Mouse (Mus musculus) A20 (cell line): ENCODE measurements at regions not wholly inside any gene's neighbourhood (a gene's known extent, or its start where the extent isn't known, plus 50 kb on each side); places are given as distances from the start of the nearest gene placed in this dataset.
"Not testable (repeated sequence)": the region's sequence is repeated elsewhere in the genome, so short reads cannot be mapped to it uniquely, and the experiment has no call there.

Source experiments
- DNase-seq: peaks from one replicate; pipeline ENCODE4 v3.0.0-alpha.2; 2011; ENCODE audit warnings: low read depth, low spot score

- DNase-seq = no peak
These were observed 161.3 kb upstream of the Castor2 start for GRCm38 (mm10) chr5:133937967-133938918.

- no peak for DNase-seq
These were observed 164.1 kb upstream of the Castor2 start for GRCm38 (mm10) chr5:133935451-133935850.

DNA sequence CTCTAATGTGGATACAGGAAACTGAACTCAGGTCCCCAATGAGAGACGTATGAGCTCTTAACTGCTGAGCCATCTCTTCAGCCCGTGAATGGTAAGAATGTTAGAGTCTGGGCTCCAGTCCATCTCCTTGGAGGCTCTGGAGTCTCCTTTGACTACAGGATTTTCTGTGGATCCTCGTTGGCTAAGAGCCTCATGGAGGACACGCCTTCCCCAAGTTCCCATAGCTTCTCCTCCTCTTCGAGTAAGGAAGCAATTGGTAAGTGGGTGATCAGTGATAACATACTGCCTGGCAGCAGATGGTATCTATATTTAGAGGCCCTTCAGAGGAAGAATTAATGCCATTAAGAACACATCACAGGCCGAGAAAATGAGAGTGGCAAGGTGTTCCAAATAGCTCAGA is 164.5 kb upstream of the Castor2 start:
- no peak for DNase-seq

DNA sequence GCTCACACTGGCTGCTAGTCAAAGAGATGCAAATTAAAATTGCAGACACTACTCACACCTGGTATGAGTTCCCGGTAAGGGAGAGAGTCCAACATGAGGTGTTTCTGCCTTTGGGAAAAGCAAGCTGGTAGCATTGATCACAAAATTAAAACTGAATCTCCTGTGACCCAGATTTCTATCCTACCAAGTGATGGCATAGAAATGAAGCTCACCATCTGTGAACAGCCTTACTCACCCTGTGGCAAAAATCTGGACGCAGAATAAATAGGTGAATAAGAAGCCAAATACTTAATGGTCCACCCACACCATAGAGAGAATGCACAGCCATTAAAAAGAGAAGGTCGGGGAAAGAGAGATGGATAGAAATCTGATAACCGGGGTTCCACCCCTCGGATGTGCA is 169.4 kb upstream of the Castor2 start:
- DNase-seq = no peak

DNA sequence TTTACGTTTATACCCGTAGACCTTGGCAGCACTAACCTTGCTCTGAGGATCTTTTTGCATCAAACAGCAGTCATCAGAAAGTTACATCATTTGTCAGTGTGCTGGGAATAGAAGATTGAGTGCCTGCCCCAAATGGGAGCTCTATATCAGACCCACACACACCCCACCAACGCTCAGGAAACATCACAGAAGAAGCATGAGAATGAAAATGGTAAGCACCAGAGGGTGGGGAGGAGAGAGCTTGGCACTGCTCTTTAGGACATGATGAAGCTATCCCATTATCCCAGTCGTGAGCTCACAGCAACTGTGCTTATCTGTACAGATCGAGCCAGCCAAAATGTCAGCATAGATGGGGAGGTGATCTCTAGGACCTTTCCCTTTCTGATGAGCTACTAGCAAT is 172.5 kb upstream of the Castor2 start:
- no peak for DNase-seq

- no peak for DNase-seq
These were observed 174.2 kb upstream of the Castor2 start for GRCm38 (mm10) chr5:133925184-133925900.

DNA sequence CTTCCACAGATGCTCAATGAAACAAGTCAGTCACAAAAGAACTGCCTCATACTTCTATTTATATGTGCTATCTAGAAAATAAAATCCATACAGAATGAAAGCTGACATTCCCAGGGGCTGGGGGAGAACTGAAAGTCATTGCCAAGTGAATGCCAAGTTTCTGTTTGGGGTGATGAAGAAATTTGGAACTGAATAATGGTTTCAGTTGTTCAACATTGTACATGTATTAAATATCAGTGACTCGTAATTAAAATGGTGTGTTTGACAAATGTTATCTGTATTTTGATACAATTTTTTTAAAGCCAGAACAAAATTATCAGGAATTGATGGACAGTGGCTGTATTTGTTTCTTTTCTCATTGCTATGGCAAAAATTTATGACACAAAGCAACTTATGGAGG is 177.3 kb upstream of the Castor2 start:
- DNase-seq = no peak

DNA sequence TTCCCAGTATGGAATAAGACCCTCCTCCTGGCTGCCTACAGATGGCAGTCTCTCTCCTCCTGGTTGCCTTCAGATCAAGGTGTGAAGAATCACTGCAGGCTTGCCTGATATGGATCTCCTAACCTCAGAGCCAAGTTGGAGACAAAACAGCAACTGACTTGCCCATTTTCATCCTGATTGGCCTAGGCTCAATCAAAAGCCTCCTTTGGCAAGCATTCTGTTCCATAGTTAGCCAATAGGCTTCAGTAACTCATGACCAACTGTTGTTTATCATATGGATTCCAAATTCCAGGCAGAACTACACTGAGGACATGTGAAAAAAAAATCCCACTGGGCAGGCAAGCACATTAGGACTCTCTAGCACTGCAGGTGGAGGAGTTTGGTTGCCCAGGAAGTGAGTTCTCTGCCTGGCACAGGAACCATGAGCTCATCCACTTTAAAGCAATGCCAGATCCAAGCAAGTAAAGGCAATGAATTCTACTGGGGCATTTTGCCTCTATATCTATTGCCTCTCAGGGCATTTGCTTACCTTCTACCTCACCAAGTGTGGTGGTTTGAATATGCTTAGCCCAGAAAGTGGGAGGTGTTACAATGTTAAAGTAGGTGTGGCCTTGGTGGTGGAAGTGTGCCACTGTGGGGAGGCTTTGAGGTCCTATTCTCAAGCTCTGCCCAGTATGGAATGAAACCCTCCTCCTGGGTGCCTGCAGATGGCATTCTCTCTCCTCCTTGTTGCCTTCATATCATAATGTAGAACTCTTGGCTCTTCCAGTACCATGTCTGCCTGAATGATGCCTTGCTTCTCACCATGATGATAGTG is 183.6 kb upstream of the Castor2 start:
- no peak for DNase-seq

GRCm38 (mm10) chr5:133907442-133907841 is 192.1 kb upstream of the Castor2 start:
- no peak for DNase-seq

DNA sequence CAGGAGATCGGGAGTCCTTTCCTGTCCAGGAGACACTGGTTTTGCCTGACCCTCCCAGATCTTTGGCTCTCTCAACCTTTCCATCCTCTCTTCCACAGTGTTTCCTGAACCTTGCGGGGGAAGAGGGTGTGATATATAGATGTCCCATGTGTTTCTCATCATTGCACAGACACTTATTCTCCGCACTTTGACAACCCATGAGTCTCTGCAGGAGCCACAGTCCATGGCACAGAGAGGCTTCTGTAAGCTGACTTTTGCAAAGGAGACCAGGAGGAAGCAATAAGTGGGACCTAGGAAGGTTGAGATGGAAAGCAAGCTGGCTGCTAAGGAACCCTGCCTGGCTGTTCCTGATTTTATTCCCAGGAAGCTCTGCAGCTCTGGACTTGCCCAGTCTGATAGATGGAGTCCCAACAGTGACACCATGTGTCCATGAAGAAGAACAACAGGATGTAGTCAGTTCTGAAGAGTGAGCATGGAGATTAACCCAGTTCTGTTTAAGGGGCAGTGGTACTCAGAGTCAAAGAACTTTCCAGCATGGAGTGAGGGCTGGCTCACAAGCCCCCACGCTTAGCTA is 201.4 kb upstream of the Castor2 start:
- DNase-seq = no peak

DNA sequence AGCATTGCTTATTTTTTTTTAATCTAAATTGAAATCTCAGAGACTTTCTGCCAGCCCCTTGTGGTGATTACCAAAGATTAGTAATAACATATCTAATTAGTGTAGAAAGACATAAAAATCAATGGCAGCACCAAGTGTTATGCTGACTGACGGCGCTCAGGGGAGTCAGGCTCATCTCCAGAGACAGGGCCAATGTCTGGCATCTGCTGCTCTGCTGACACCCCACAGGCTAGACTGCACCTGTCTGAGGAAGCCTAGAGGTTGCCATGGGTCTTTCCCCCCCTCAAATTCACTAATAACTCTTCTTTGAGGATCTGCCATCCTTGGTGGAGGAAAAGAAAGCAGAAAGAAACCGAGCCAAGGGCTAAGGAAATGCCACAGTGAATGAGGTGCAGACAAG is 208.8 kb upstream of the Castor2 start:
- no peak for DNase-seq

DNA sequence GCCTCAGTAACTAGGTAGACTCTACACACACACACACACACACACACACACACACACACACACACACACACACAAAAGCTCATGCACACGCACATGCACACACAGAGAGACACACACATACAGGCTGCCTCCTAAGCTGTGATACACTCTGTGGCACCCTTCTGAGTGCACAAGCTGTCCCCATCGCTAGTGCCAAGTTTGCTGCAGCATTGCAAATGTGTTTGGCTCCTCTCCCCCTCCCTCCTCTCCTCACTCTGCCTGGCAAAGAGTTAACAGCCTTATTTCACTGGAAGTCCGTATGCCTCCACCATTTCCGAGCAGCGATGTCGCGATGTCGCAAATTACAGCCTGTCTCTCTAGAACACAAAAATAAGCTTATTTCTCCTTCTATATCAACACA is 209.7 kb upstream of the Castor2 start:
- no peak for DNase-seq

DNA sequence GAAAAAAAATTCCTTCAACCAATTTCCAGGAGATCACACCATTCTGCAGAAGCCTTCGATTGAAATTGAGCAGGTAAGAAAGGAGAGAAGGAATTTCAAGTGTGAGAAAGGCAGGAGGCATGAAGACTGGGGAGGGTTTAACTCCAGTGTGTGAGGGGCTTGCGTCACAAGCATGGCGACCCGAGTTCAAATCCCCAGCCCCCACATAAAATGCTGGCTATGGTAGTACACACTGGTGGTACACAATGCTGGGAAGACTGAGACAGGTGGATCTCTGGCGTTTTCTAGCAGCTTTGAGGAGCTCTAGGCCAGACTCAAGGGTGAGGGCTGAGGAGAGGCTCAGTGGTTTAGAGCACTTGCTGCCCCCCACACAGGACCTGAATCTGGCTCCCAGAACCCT is 214.0 kb upstream of the Castor2 start:
- no peak for DNase-seq

- no peak for DNase-seq
These were observed 214.5 kb upstream of the Castor2 start for GRCm38 (mm10) chr5:133885016-133885415.

DNA sequence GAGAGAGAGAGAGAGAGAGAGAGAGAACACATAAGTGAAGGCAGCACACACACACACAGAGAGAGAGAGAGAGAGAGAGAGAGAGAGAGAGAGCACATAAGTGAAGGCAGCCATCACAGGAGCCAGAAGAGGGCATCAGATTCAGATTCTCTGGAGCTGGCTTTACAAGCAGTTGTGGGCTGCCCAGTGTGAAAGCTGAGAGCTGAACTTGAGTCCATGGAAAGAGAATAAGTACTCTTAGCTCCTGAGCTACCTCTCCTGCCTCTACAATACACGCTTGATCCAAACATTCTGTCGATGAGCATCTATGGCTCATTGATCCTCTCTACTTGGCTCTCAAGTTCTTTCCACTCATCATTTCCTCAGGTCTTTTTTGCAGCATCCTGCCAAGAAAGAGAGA is 214.9 kb upstream of the Castor2 start:
- no peak for DNase-seq

DNA sequence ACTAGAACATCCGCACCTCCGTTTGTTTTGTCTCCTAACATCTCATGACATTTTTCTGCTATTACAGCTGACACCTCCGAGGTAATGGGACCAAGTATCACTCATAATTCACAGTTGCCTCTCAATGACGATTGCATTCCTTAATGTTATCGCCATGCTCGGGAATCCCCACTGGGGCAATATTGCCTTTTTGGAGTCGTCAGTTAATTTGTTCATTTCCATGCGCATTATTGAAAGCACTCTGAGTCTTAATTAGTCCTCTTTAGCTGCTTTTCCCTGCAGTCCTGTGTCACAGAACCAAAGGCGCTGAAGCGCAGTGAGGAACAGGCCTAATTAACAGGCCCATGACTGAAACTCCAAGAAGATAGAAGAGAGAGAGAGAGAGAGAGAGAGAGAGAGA is 255.0 kb upstream of the Castor2 start:
- no peak for DNase-seq

GRCm38 (mm10) chr5:133842059-133842706 is 257.3 kb upstream of the Castor2 start:
- not testable (repeated sequence) for DNase-seq

- DNase-seq = no peak
These were observed 261.2 kb upstream of the Castor2 start for GRCm38 (mm10) chr5:133838286-133838685.

GRCm38 (mm10) chr5:133833217-133833616 is 266.3 kb upstream of the Castor2 start:
- no peak for DNase-seq

DNA sequence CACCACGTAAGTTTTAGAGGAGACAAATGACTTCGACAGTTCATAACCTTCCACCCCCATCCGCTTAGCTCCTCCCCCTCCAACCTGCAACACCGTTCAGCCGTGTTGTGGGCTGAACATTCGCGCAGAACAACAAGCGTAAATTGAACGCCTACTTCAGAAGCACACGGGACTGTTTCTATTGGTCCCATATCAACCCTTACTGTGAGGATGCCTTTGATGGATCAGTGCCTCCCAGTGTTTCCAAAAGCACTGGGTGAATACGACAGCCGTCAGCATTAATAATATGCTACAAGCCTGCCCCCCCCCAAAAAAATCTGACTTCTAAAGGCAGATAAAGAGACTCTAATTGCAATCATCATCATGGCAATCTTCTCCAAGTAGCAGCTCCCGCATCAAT is 271.3 kb upstream of the Castor2 start:
- DNase-seq = no peak

GRCm38 (mm10) chr5:133823871-133824270 is 275.6 kb upstream of the Castor2 start:
- no peak for DNase-seq
